ENCODE assay signal across 25 mouse cellular contexts in the genomic region with DNA sequence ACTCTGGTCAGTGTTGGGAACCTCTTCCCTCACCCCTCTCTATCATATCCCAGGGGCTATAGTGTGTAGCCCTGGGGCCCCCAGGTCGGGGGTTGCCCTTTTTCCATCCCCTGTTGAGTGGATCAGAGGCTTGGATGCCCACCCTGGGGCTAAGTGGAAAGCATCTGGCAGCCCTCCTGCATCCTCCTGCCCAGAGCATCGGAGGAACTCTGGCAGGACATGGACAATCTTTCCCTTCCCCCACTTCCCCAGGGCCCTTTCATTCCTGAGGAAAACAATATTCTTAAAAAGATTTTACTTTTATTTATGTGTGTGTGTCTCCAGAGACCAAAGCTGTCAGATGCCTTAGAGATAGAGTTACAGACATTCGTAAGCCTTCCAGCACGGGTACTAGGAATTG.
DNase-seq lines count a peak whose midpoint lies in the region; TF ChIP-seq lines count a peak whose summit lies in the region.
"Had no signal": no experiment of that assay in that cellular context is flagged by ENCODE, and none has a peak within 500 bp of the region (broad histone marks: within the 10 kb centered on the region; RNA-seq: fewer than 3 reads in every experiment).

No protein-coding gene starts in this region.

- no peak for TF ChIP-seq CTCF in kidney, adult 2 months (conservative IDR thresholded peaks at IDR 0.05; ENCODE audit: insufficient read depth, insufficient read length, low read depth, low read length)

- WGBS in kidney, adult 2 months: 45% methylated on average over 4 of the region's 4 CpGs
- 36% methylated on average over 4 of the region's 4 CpGs for WGBS in embryonic facial prominence, embryonic 10.5 days
- 53% methylated on average over 4 of the region's 4 CpGs for WGBS in hindbrain, embryonic 10.5 days

- H3K27me3 ChIP-seq in kidney, adult 2 months (replicated peaks; ENCODE audit: control insufficient read depth, insufficient read depth, low read length): no peaks in the 10 kb centered on the region
- no peaks in the 10 kb centered on the region for H3K27me3 ChIP-seq in embryonic facial prominence, embryonic 10.5 days (replicated peaks; ENCODE audit: low read depth, poor library complexity, severe bottlenecking)
- no peaks in the 10 kb centered on the region for H3K27me3 ChIP-seq in hindbrain, embryonic 10.5 days (ENCODE audit: insufficient read depth, poor library complexity, severe bottlenecking)
- H3K27me3 ChIP-seq: forebrain, embryonic 13.5 days; hindbrain, embryonic 13.5 days; limb, embryonic 13.5 days; midbrain, embryonic 13.5 days; neural tube, embryonic 15.5 days; Patski had no signal

- H3K4me3 ChIP-seq in kidney, adult 2 months (ENCODE audit: insufficient read depth, low read depth, low read length): no peak overlapping the region
- no peak overlapping the region for H3K4me3 ChIP-seq in embryonic facial prominence, embryonic 10.5 days
- H3K4me3 ChIP-seq in hindbrain, embryonic 10.5 days: no peak overlapping the region
- H3K4me3 ChIP-seq: forebrain, embryonic 13.5 days; hindbrain, embryonic 13.5 days; limb, embryonic 13.5 days; midbrain, embryonic 13.5 days; neural tube, embryonic 15.5 days had no signal

- no peak for TF ChIP-seq POLR2A in kidney, adult 2 months (IDR thresholded peaks at IDR 0.05; ENCODE audit: low read depth, low read length)

- no peaks in the 10 kb centered on the region for H3K9me3 ChIP-seq in embryonic facial prominence, embryonic 10.5 days
- H3K9me3 ChIP-seq in hindbrain, embryonic 10.5 days: no peaks in the 10 kb centered on the region
- H3K9me3 ChIP-seq: forebrain, embryonic 13.5 days; G1E; hindbrain, embryonic 13.5 days; limb, embryonic 13.5 days; midbrain, embryonic 13.5 days; neural tube, embryonic 15.5 days had no signal

- H3K36me3 ChIP-seq in kidney, adult 2 months (ENCODE audit: control insufficient read depth, insufficient read depth, low read length): no peaks in the 10 kb centered on the region; the same call in 1 of the 2 replicates
- peaks cover 4% of the 10 kb centered on the region; the same call in 1 of the 2 replicates for H3K36me3 ChIP-seq in embryonic facial prominence, embryonic 10.5 days (replicated peaks)
- H3K36me3 ChIP-seq in hindbrain, embryonic 10.5 days: no peaks in the 10 kb centered on the region
- H3K36me3 ChIP-seq: G1E; hindbrain, embryonic 13.5 days; midbrain, embryonic 13.5 days; neural tube, embryonic 15.5 days had no signal

- H3K4me1 ChIP-seq in kidney, adult 2 months (ENCODE audit: control insufficient read depth, insufficient read depth, low read length): no peaks in the 10 kb centered on the region
- H3K4me1 ChIP-seq in embryonic facial prominence, embryonic 10.5 days: peaks cover 24% of the 10 kb centered on the region
- H3K4me1 ChIP-seq in hindbrain, embryonic 10.5 days (replicated peaks): 0 out of 2 replicates have a peak, but pooled peaks cover 8% of the 10 kb centered on the region
- H3K4me1 ChIP-seq: forebrain, embryonic 13.5 days; hindbrain, embryonic 13.5 days; midbrain, embryonic 13.5 days; neural tube, embryonic 15.5 days had no signal

- no peak overlapping the region for H3K27ac ChIP-seq in kidney, adult 2 months (ENCODE audit: insufficient read depth, low read depth, low read length)
- H3K27ac ChIP-seq in embryonic facial prominence, embryonic 10.5 days (replicated peaks): 0 out of 2 replicates have a peak overlapping the region, but pooled peaks have one; percentile 19
- H3K27ac ChIP-seq in hindbrain, embryonic 10.5 days: no peak overlapping the region
- H3K27ac ChIP-seq: forebrain, embryonic 13.5 days; hindbrain, embryonic 13.5 days; limb, embryonic 13.5 days; macrophage; midbrain, embryonic 13.5 days; neural tube, embryonic 15.5 days had no signal

- peak; percentile 29 for DNase-seq in embryo, embryonic 11 days
- no peak for DNase-seq in embryo, embryonic 10 days (ENCODE audit: low spot score)
- DNase-seq in kidney, adult 2 months: peak; percentile 65
- DNase-seq in kidney, adult 18-20 months: no peak
- no peak for DNase-seq in embryonic facial prominence, embryonic 10.5 days (ENCODE audit: low spot score)
- peak; percentile 55 to 61 for DNase-seq in kidney, postnatal 25 days
- DNase-seq in hindbrain, embryonic 10.5 days (ENCODE audit: low spot score): no peak
- no peak for DNase-seq in lung, postnatal 4 days
- DNase-seq: adrenal gland, postnatal 25 days; cerebellum, adult 11-12 months; cerebellum, adult 9-11 months; heart, postnatal 36 days; lung, adult 18-20 months; retina, postnatal 1 day; right cerebral cortex, postnatal 25 days; spleen, adult 18-20 months; thymus, postnatal 14 days had no signal

Comparison
In these comparisons a context has a peak if more than half of its experiments do, and no peak if none do; other contexts are left out.
1. DNase-seq: peak in embryo, embryonic 11 days (single experiment), kidney, adult 2 months (single experiment) and kidney, postnatal 25 days (2 of 2); none in embryo, embryonic 10 days (single experiment), kidney, adult 18-20 months (single experiment), embryonic facial prominence, embryonic 10.5 days (single experiment), hindbrain, embryonic 10.5 days (single experiment) and lung, postnatal 4 days (0 of 2).